Mouse (Mus musculus): ENCODE measurements at regions not wholly inside any gene's neighbourhood (a gene's known extent, or its start where the extent isn't known, plus 50 kb on each side); places are given as distances from the start of the nearest gene placed in this dataset.
A peak's percentile ranks its signal among the peaks of the same experiment; 100 is the strongest.

DNA sequence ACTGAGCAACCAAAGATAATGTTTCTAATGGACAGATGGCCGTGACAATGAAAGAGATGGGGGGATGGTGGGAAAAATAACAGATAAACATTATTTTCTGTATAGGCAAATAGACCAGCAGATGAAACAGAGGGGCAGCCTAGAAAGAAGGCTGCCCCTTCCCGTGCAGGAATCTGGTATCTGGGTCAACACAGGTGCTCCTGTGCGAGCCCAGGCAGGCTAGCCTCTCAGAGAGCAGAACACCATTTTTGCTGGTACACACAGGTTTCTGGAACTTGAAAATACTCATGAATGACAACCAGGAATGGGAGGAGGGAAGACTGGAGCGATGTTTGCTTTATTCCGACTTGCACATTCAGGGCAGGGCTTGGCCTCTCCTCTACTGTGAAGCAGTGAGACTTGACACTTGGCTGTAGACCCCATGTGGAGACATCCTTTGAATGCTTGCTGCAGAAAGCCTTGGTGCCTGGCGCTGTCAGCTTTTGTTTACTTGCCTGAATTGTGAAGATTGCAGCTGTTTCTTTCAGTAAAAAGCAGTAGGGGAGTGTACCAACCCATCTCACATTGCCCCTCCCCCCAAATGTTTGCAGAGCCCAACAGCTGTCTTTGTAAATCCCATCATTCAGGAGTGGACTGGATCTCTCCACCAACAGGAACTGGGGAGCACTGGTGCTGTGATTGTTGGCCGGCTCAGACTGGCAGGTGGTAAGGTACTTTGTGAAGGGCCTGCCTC lies 172.5 kb downstream of the Gm5426 start:
- no peak for DNase-seq (ENCODE audit: inconsistent age in 2 of 2, low spot score in 1 of 2)

DNA sequence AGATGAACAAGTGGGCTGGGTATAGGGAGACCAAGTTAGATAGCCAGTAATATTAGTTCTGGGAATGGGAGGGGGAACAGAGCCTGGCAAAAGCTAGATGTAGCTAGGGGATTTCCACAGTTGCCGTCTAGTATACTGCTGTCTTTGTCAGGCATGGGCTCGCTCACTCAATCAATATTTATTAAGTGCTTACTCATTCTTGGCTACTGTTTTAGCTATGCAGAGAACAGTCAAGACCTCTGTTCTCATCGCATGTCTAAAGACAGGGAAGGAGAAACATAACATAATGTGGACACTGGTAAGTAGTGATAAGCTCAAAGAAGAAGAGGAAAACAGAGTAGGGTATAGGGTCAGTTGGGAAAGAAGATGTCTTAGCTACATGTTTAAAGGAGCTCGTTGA lies 173.4 kb downstream of the Gm5426 start:
- DNase-seq (ENCODE audit: inconsistent age in 2 of 2, low spot score in 1 of 2): no peak

DNA sequence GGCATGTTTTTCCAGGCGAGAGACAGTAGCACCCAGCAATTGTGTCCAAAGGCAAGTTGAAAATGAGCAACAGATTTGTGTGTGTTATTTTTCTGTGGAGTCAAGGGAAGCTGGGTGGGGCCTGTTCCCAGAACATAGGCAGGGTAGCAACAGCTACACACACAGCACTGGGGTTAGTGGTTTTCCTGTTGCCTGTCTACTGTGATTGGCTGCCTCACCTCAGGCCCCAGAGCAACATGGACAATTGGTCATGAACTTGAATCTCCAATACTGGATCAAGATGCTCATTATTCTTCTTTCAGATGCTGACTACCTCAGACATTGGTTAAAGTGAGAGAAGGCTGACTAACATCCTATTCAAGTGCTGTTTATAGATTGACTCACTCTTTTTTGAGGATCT lies 188.9 kb downstream of the Gm5426 start:
- DNase-seq (ENCODE audit: inconsistent age in 2 of 2, low spot score in 1 of 2): no peak

DNA sequence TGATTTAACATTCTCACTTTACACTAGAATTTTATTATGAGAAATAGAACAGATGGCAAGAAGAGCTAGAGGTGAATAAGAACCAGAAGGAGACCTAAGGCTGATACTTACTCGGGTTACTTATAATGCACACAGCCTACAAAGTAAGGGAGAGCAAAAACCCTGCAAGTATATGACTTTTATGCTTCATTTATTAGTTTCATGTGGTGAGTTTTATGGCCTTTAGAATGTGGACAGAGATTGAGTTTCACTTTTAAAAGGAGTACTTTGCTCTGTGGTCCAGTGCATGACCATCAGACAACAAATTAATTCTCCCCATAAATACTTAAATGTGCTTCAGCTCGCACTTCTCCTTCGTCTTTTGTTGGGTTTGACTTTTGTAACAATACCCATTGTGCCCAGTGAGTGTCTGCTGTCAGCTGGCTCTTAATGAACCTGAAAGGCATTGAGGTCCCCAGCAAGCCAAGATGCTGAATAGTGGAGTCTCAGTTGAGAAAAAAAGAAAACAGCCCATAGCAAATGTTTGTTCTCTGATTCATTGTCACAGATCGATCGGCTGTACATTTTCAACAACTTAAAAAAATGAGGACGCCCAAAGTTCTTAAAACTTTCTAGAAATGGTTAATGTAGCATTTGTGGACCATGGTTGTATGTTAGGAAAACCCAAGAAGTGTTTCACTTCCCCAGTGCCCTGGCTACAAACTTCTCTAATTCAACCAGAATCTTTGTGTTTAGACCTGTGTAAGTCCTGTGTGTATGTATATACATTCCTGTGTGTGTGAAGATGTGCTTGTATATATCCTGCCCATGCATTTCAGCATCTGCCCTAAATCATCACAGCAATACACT lies 194.5 kb downstream of the Gm5426 start:
- DNase-seq (ENCODE audit: inconsistent age in 2 of 2, low spot score in 1 of 2): no peak

DNA sequence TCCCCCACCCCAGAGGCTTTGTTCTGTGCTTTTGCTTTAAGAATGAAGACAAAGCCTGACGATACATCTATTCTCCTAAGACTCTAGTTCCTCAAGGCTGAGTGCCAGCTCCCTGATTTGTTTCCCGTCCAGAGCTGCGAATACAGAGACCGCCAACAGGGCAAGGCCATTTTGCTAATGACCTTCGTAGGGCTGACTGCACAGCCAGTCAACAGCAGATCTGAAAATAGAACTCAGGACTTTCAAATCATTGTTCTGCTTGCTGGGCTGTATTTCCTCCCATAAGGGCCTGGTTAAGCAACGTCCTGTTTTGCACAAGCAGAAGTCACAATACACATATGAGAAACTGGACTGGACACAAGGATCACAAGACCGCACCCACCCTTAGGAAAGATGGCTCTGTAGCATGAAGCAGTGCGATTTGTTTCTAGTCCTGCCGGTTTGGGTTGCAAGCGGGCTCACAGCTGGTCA lies 196.4 kb downstream of the Gm5426 start:
- DNase-seq (ENCODE audit: inconsistent age in 2 of 2, low spot score in 1 of 2): peak; percentile 86 to 95

DNA sequence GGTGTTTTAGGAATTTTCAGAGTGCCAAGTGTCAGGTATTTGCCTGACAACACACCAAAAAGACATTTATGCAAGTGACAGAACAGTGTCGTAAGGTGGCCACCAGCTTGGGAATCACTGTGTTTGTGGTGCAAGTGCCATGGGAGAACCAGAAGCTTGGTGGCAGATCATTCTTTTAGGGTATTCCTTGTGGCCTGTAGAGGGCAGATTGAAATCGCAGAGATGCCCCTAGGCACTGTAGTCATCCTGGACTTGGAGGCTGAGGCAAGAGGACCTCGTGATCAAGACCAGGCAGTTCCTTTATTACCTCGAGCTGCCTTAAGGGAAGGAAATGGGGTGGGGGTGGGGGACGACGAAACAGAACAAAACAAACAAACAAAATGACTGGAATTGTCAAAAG lies 196.8 kb downstream of the Gm5426 start:
- DNase-seq (ENCODE audit: inconsistent age in 2 of 2, low spot score in 1 of 2): peak in 1 of 2 experiments; percentile 27

DNA sequence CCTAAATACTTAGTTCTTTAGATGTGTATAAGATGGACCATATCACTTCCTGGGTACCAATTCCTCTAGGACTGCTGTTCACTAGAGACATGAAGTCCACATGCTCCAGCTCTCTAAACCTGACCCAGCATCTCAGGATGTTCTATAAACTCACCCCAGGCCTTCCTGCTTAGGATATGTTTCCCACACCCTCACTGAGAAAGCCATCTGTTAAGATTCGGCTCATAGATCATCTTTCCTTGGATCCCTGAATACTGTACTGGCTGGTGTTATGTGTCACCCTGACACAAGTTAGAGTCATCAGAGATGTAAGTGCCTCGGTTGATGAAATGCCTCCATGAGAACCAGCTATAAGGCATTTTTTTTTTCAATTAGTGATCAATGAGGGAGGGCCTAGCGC lies 199.9 kb downstream of the Gm5426 start:
- no peak for DNase-seq (ENCODE audit: inconsistent age in 2 of 2, low spot score in 1 of 2)

DNA sequence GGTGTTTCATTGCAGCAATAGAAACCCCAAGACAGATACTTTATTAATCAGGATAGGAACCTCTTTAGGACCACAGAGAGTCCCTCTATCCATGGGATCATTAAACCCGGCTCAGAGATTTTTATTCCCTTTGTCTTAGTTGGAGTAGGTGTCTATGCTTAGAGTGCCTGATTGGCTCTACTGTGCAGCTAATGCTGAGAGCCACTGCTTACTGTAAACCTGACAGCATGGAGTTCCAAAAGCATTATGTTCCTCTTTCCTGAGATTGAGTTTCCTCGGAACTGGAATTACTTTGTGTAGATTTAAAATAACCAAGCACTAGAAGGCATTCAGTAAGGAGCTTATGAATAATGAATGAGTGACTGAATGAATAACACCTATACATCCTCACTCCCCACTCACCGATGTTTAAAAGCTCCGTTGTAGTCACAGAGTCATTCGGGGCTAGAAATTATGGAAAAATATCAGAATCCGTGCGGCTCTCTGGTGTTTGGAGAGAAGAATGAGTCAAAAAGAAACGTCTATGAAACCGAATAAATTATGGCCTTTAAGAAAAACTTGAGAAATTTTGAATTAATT lies 200.8 kb downstream of the Gm5426 start:
- DNase-seq (ENCODE audit: inconsistent age in 2 of 2, low spot score in 1 of 2): no peak

DNA sequence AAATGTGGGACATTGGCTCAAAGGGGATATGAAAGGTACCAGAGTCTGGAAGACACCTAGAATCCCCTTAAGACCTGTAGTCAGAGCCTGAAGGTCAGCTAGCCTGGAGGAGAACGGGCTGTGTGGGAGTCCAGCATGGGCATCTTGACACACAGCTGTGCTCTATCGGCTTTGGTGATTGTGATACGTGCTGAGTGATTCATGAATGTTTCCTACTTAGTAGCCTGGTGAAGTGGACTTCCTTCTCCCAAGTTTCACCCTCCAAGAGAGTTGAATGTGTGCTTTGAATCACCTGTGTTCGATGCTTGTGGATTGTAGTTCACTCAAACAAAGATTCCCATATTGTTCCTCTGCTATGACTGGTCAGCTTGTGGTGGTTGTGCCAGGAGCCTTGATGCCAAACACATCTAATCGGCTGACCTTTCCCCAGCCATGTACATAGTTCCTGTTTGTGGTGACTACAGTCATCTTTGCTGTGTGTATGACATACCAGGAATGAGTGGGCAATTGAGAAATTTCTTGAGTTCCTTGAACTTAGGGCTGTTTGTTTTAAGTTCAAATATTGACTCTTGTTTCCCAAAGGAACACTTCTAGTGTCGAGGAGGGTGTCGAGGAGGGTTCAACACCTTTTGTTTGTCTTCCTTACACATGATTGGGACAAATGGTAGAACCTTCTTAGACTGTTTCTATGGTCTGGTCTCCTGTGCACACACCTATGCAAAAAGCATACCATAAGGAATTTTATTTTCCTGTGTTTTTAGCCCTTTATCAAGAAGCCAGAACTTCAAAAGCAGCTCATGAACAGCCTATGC lies 201.6 kb downstream of the Gm5426 start:
- peak; percentile 40 to 79 for DNase-seq (ENCODE audit: inconsistent age in 2 of 2, low spot score in 1 of 2)

DNA sequence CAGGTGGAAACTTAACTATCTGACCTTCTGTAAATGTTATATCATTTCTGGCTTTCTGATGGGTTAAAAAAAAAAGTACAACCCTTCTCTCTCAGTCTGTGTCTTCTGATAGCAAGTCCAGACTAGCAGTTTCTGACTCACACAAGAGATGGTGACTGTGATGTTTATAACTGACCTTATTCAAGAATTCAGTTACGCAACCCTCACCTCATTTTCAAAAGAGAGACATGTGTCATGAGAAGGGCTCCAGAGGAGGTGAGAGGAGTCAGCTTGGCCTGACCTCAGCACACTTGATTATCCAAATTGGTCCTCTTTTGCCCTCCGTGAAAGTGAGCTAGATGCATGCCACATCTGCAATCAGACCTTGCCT lies 202.2 kb downstream of the Gm5426 start:
- peak; percentile 26 to 84 for DNase-seq (ENCODE audit: inconsistent age in 2 of 2, low spot score in 1 of 2)

DNA sequence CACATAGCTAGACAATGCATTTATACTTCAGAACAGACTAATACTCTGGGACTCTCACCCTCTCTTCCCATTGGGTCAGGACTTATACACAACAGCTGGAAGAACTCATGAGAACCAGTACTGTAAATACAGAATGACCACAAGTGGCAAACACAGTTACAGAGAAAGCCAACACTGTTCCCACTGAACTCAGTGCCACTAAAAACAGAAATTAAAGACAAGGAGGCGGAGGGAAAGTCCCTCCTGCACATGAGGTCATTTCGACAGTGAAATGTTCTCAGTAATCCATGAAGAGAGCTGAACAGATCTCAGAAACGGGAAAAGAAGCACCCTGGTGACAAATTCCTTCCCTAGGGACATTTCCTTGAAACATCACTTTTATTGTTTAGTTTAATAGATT lies 206.1 kb downstream of the Gm5426 start:
- DNase-seq (ENCODE audit: inconsistent age in 2 of 2, low spot score in 1 of 2): no peak

DNA sequence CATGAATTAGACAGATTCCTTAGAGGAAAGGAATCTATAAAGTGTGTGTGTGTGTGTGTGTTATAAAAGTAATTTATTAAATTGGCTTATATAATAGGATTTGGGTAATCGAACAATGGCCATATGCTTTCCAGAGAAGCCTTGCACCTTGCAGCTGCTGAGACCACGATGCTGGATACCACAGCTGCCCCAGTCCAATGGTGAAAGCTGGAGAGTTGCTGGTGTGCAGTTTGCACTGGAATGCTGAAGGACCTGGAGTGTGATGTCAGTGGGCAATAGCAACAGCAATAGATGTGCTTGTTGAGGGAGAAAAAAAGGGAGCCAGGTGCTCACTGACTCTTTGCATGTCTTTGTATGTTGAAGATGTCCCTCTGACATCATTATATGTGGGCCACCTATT lies 207.3 kb downstream of the Gm5426 start:
- DNase-seq (ENCODE audit: inconsistent age in 2 of 2, low spot score in 1 of 2): no peak

DNA sequence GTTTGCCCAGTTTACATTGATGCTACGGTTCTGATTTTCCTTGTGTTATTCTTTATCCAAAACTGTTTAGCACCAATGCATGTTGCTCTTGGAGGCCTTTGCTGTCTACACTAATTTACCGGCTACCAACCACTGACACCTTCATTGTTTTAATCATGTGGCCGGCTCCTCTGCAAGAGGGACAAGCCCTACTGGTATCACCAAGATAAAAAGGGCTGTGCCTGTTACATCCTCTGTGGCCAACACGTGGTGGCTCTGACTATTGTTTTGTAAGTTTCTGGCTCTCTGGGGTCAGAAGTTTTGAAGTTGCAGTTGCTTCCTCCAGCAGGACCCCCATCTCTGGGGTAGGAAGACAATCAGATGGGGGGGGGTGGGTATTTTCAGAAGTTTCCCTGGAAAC lies 214.3 kb downstream of the Gm5426 start:
- no peak for DNase-seq (ENCODE audit: inconsistent age in 2 of 2, low spot score in 1 of 2)

DNA sequence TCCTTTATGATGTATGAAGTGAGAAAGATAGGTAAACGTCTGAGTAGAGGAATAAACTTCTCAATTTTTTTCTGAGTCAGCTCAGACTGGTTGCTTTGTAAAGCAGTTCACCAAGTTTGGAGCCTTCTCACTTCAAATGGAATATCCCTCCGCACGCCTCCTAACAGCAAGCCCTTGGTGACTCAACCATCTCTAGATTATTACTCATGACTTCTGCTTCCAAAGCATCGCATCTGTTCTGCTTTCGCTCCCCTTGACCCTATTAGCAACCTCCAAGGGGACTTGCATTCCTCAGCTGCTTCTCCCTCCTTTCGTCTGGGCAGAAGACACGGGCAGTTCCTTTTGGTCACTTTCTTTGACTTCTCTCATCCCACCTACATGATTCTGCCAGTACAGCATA lies 214.9 kb downstream of the Gm5426 start:
- DNase-seq (ENCODE audit: inconsistent age in 2 of 2, low spot score in 1 of 2): no peak

DNA sequence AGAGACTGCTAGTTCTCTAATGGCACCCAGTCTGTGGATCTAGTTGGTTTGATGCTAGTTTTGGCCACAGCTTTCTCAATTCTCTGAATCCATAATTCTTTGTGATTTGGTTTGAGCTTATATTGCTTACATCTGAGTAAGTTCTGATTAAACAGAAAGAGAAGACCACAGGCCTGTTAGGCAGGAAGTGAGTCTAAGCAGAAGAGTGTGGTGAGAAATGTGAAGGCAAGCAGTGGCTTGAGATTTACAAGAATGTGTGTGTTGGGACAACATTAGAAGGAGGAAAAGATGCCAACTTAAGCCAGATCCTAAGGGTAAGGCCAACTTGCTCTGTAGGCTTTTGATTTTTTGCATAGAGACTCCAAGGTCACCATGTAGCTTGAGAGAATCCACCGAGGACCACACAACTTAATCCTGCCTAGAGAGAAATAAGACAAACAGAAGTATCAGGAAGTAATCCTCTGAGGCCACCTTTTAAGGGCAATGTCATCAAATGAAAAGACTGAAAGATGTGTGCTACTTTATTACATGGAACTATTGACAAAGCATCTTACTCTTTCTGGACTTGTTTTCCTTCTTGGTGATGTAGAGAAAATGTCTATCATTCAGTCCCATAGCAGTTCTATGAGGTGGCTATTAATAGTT lies 220.7 kb downstream of the Gm5426 start:
- no peak for DNase-seq (ENCODE audit: inconsistent age in 2 of 2, low spot score in 1 of 2)

DNA sequence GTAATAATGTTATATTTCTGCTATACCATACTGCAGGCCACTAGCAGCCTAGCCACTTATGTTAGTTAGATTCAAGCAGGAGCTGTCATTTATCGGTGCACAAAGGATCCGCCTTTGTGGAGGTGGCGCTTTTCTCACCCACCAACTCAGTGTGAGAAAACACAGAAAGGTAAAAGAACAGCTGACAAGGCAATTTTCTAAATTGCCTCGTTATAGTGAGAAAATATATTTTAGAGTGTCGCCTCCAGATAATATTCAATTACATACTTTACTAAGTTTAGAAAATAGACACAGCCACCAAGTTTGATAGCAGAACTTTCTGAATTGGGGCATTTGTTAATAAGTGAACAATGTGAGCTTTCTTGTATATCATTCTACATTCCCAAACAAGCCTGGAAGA lies 221.2 kb downstream of the Gm5426 start:
- no peak for DNase-seq (ENCODE audit: inconsistent age in 2 of 2, low spot score in 1 of 2)

DNA sequence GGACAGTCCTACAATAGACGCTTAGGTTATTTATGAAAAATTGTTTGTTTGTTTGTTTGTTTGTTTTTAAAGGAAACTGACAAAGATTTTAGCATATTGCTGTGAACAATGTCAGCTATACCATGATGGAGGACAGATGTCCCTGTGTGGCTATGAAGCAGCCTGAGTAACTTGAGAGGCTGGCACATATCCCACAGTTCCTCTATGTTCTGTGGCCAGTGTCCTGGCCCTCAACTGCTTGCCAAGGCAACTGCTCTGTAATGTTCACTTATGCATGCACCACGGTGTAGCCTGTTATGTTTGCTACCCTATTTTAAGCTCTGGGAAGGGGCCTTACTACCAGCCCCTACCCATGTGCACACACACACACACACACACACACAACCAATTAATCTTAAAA lies 222.6 kb downstream of the Gm5426 start:
- no peak for DNase-seq (ENCODE audit: inconsistent age in 2 of 2, low spot score in 1 of 2)

DNA sequence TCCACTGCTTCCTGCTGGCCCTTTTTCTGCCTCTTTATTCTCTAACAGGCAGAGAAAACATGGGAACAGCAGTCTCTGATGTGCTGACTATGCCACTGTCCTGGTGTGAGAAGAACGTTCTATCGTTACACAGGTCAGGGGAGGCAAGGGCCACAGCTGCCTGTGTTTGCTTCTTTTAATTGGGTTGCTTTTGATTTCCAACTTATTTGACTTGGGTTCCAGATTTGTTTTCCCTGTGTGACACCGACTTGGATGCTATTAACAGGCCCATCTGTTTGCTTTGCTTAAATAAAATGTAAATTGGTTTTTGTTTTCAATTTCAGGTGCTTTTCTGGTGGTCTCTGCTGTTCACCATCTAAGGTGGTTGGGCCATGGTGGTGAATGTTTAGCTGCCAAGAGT lies 225.8 kb downstream of the Gm5426 start:
- no peak for DNase-seq (ENCODE audit: inconsistent age in 2 of 2, low spot score in 1 of 2)

DNA sequence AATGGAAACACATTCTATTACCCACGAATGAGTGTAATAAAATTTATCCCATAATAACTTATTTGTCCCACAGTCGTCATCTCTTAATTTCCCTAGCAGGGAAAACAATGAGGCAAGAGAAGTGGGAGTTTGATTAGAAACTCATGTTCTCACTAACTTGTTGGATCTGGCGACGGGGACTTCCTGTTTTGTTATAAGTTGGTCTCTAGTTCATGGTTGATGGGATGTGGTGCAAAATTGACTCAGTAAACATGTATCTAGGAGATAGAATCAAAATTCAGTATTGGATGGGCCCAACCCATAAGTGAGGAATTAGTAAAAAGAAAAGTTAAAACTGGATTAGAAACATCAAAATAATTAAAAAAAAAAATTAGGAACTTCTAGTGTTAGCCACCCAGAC lies 227.5 kb downstream of the Gm5426 start:
- DNase-seq (ENCODE audit: inconsistent age in 2 of 2, low spot score in 1 of 2): no peak

DNA sequence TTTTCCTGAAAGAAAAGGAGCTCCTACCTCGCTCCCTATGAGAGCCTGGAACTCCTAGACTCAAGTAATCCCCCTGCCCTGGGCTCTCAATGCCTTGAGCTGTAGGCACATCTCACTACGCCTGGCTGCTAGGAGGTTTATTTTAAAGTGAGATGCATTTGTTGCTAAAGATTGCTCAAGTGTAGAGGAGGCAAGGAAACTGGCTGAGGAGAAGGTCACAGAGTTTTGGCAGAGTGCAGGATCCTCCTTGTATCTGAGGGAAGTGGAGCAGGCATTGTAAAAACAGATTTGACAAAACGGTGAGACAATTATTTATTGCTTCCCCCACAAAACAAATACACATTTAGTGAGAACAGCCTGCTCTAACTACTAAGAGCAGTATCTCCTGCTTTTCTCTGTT lies 228.7 kb downstream of the Gm5426 start:
- peak in 1 of 2 experiments; percentile 45 for DNase-seq (ENCODE audit: inconsistent age in 2 of 2, low spot score in 1 of 2)

DNA sequence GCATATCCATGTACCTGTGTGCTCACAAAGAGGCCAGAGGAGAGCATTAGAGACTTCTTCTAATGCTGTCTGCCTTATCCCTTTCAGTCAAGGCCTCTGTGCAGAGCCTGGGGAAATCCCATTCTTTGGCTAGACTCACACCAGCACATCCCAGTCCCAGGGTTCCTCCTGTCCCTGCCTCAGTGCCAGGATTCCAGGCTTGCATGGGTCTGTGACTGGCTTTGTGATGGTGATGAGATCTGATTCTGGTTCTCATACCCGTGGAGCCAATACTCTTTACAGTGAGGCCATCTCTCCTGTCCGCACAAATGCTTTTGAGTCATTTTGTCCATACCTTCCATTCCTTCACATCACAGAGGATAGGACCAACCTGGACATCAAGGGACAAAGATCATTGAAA lies 230.5 kb downstream of the Gm5426 start:
- no peak for DNase-seq (ENCODE audit: inconsistent age in 2 of 2, low spot score in 1 of 2)
